Mouse (Mus musculus): ENCODE results near the gene 1700025G04Rik. TPM values are rescaled to one million over a fixed set of nuclear protein-coding genes. Genes with fewer than 3 reads are reported as not detected.

1700025G04Rik gene
- polyA plus RNA-seq, 1 experiment = 3.5 TPM

DNA sequence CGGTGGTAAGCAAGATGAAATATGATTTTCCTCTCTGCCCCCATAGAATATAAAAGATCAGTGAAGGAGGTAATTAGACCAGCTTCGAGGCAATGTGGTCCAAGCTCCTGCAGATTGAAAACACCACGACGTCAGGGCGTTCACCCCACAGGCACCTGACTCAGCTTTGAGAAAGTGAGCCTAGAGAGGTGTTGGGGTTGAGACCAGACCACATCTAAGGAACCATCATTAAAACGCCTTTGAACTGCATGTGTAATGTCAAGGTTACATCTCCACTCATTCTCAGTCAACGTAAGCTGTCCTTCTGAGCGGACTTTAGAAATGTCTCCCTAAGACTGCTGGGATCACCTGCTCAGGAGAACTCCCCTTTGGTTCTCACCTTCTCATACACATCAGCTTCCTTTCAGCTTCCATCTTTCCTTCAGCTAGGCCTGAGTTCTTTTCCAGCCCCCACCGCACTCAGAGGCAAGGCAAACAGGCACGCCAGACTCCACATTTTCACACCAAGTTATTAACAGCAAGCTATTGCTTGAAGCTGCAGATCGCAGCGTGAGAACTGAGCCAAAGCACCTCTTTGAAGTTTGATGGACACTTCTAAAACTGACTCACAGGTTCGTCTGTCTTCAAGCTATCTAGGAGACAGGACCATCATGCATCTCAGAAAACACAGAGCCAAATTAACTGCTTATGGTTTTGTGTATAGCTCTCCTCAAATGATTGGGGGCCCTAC is 79.5 kb downstream of the 1700025G04Rik start:
- TF ChIP-seq CTCF (IDR thresholded peaks at IDR 0.05; ENCODE audit: insufficient read depth, low read length) (no peak), POLR2A (IDR thresholded peaks at IDR 0.05; ENCODE audit: borderline replicate concordance, extremely low read depth, low read depth, low read length) (no peak)
- H3K4me1 ChIP-seq (ENCODE audit: control insufficient read depth, insufficient read depth, low read length) = peaks cover under 1% of the 10 kb centered on the region; the same call in 1 of the 2 replicates
- DNase-seq = no peak
- no peak overlapping the region for H3K4me3 ChIP-seq (replicated peaks; ENCODE audit: extremely low read depth, low read depth, low read length)
- WGBS = 90% methylated on average over 13 of the region's 13 CpGs

DNA sequence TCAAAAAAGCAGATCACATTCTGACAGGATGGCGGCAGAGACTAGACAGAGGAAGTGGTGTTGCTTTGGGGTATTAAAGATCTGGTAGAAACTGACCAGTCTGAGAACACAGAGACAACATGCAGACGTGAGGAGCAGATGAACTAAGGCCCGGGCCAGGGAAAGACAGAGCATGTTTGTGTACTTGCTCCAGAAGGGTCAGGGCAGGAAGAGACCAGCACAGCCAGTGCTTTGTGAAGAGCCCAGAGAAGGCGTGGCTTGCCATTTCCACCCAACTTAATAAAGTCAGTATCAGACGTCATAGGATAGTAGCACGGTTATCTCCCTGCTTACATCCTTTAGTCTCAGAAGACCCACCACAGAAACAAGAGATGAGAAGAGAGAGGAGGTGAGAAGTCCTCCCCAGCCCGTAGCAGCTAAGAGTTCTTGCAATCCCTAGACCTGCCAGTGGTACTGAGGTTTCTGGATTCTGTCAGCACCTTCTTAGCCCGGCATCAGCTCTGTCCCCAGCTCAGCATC is 81.4 kb downstream of the 1700025G04Rik start:
- Histone ChIP-seq H3K4me1 (ENCODE audit: control insufficient read depth, insufficient read depth, low read length) (no peaks in the 10 kb centered on the region), H3K4me3 (replicated peaks; ENCODE audit: extremely low read depth, low read depth, low read length) (no peak overlapping the region)
- TF ChIP-seq POLR2A (IDR thresholded peaks at IDR 0.05; ENCODE audit: borderline replicate concordance, extremely low read depth, low read depth, low read length) = no peak
- TF ChIP-seq CTCF (IDR thresholded peaks at IDR 0.05; ENCODE audit: insufficient read depth, low read length) = no peak
- DNase-seq = no peak
- WGBS = 34% methylated on average over 8 of the region's 8 CpGs

DNA sequence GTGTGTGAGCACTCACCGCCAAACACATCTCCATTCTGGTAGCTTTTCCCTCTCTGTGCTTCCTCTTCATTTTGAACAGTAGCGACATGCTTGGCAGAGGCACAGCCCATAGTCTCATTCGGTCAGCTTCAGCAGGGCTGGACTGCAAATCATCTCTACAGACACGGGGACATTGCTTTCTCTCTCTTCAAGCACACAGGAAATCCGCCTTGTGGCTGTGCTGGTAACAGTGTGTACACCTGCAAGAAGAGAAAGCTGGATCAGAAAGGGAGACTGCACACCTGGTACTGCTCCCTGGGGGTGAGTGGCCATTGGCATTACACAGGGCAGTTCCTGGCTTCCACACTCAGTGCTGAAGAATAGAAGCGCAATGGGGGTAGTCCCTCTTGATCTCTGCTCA is 83.4 kb downstream of the 1700025G04Rik start:
- DNase-seq = no peak
- 90% methylated on average over 6 of the region's 6 CpGs for WGBS
- TF ChIP-seq POLR2A (IDR thresholded peaks at IDR 0.05; ENCODE audit: borderline replicate concordance, extremely low read depth, low read depth, low read length) (no peak), CTCF (IDR thresholded peaks at IDR 0.05; ENCODE audit: insufficient read depth, low read length) (no peak)
- Histone ChIP-seq H3K4me1 (ENCODE audit: control insufficient read depth, insufficient read depth, low read length) (no peaks in the 10 kb centered on the region), H3K4me3 (replicated peaks; ENCODE audit: extremely low read depth, low read depth, low read length) (no peak overlapping the region)

DNA sequence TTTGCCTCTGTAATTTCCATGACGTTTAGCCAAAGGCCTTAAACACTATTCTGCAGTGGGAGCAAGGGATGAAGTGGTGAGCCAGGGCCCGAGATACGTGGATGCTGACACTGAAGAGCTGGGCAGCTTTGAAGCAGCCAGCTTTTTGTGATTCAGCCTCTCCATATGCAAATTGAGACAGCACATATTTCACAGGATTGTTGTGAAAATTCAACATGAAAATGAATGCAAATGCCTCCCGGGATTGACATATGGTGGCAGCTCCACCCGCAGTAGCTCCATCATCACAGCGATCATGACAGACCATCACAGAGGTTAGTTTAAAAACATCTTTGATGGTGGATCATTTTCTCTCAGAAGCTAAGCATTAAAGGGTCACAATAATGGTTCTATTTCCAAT is 85.4 kb downstream of the 1700025G04Rik start:
- H3K4me3 ChIP-seq (replicated peaks; ENCODE audit: extremely low read depth, low read depth, low read length) = no peak overlapping the region
- no peak for DNase-seq
- 88% methylated on average over 6 of the region's 6 CpGs for WGBS
- TF ChIP-seq POLR2A (IDR thresholded peaks at IDR 0.05; ENCODE audit: borderline replicate concordance, extremely low read depth, low read depth, low read length) = no peak
- TF ChIP-seq CTCF (IDR thresholded peaks at IDR 0.05; ENCODE audit: insufficient read depth, low read length) = no peak
- H3K4me1 ChIP-seq (ENCODE audit: control insufficient read depth, insufficient read depth, low read length) = no peaks in the 10 kb centered on the region

DNA sequence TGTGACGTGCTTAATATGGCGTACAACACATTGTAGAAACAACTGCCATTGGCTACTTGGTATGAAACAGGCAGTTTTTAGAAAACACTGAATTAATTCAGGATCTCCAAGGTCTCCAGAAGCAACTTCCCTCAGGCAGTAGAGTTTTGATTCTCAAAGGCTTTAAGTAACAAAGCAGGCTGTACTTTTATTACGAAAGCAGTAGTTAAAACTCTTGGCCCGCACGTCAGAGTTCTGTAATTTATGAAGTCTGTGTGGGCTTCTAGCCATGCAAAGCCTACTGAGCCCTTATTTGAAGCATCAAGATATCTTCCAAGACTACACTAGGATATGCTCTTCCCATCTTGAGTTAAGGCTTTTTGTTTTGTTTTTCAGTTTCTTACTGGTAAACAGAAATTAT is 89.5 kb downstream of the 1700025G04Rik start:
- WGBS = 81% methylated on average over 5 of the region's 5 CpGs
- TF ChIP-seq POLR2A (IDR thresholded peaks at IDR 0.05; ENCODE audit: borderline replicate concordance, extremely low read depth, low read depth, low read length) (no peak), CTCF (IDR thresholded peaks at IDR 0.05; ENCODE audit: insufficient read depth, low read length) (no peak)
- Histone ChIP-seq H3K4me3 (replicated peaks; ENCODE audit: extremely low read depth, low read depth, low read length) (no peak overlapping the region), H3K4me1 (ENCODE audit: control insufficient read depth, insufficient read depth, low read length) (no peaks in the 10 kb centered on the region)
- no peak for DNase-seq

DNA sequence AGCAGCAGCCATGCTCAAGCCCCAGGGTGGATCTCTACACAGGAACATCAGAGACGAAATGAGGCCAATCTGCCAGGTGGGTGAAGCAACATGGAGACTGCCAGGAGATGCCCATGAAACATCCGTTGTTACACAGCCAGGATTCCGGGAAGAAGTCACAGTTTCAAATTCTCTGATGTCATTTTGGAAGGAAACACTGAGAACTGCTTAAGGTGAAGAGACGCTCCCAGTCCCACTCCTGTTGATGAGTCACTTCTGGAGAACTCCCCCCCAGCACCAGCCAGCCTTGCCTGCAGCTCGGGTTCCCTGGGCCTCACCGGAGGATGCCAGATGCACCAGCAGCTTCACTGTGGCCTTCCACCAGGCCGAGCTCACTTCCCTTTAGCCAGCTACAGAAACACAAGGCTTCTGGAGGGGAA is 90.5 kb downstream of the 1700025G04Rik start:
- WGBS = 75% methylated on average over 7 of the region's 7 CpGs
- H3K4me1 ChIP-seq (ENCODE audit: control insufficient read depth, insufficient read depth, low read length) = no peaks in the 10 kb centered on the region
- no peak for DNase-seq
- TF ChIP-seq CTCF (IDR thresholded peaks at IDR 0.05; ENCODE audit: insufficient read depth, low read length) (no peak), POLR2A (IDR thresholded peaks at IDR 0.05; ENCODE audit: borderline replicate concordance, extremely low read depth, low read depth, low read length) (no peak)
- no peak overlapping the region for H3K4me3 ChIP-seq (replicated peaks; ENCODE audit: extremely low read depth, low read depth, low read length)

DNA sequence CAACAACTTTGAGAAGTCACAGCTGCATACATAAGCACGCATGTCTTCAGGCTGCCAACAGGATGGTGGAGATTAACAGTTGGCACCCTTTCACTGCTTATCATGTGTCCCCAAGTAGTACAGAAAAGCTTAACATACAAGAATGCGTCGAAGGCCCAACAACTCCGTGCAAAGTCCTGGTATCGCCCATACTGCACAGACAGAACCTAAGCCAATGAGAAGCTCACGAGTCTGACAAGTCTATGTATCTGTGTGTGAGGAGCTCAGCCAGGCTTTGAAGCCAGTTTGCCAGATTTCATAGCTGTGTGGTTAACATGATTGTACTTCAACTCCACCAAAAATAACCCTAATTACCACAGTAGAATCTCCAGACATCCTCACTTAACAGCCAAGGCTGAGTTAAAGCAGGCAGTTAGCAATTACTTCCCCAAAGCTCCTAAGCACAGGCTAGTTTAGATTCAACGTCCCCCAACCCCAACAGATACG is 91.2 kb downstream of the 1700025G04Rik start:
- Histone ChIP-seq H3K4me3 (replicated peaks; ENCODE audit: extremely low read depth, low read depth, low read length) (no peak overlapping the region), H3K4me1 (ENCODE audit: control insufficient read depth, insufficient read depth, low read length) (no peaks in the 10 kb centered on the region)
- no peak for TF ChIP-seq CTCF (IDR thresholded peaks at IDR 0.05; ENCODE audit: insufficient read depth, low read length)
- TF ChIP-seq POLR2A (IDR thresholded peaks at IDR 0.05; ENCODE audit: borderline replicate concordance, extremely low read depth, low read depth, low read length) = no peak
- no peak for DNase-seq
- 74% methylated on average over 8 of the region's 8 CpGs for WGBS

DNA sequence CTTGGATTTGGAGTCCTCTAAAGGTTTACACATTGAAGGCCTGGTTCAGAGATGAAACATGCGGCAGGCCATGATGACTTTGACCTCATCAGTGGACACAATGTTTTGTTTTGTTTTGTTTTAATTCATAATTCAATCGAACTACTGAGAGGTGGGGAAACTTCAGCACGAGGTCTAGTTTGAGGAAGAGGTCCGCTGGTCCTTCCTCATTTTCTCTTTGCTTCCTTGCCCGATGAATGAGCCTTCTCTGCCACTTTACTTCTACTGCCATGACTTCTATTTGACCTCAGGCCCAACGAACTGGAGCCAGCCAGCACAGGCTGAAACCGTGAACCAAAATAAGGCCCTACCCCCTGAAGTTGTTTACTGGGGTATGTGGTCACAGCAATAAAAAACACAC is 92.3 kb downstream of the 1700025G04Rik start:
- WGBS = 72% methylated on average over 7 of the region's 7 CpGs

DNA sequence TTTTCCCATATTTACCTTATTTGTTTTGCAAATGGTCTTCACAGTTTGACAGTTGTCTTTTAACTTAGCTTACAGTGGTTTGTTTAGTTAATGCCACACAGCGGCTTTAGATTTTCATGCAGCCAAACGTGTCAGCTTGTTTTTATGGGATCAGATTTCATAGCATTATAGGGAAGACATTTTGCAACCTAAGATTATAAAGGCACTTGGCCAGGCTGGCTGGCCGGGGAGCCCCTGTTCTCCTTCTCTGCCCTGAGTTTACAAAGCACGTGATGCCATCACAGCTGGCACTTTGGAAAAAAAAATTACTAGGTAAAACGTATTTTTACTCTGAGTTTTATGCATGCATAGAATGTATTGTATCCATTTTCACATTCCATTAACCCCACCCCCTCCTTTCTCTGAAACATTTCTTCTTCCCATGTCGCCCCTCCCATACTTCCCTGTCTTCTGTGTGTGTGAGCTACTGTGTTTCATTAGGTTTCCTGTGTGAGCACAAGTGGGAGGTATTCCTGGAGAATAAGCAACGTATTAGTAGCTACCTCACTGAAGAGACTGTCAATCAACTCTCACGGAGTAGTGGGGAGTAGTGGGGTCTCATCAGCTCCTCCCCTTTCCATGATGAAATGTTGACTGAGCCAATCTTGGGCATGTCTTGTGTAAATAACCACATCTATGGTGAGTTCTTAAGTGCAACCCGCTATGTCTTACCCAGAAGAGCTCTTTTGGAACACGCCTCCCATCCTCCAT is 93.8 kb downstream of the 1700025G04Rik start:
- TF ChIP-seq POLR2A (IDR thresholded peaks at IDR 0.05; ENCODE audit: borderline replicate concordance, extremely low read depth, low read depth, low read length) (no peak), CTCF (IDR thresholded peaks at IDR 0.05; ENCODE audit: insufficient read depth, low read length) (no peak)
- WGBS = 61% methylated on average over 10 of the region's 10 CpGs
- H3K4me1 ChIP-seq (ENCODE audit: control insufficient read depth, insufficient read depth, low read length) = no peaks in the 10 kb centered on the region
- no peak overlapping the region for H3K4me3 ChIP-seq (replicated peaks; ENCODE audit: extremely low read depth, low read depth, low read length)
- DNase-seq = no peak

More for the DNA sequence above, 92.3 kb downstream of the 1700025G04Rik start:
- Histone ChIP-seq H3K4me3 (replicated peaks; ENCODE audit: extremely low read depth, low read depth, low read length) (no peak overlapping the region), H3K4me1 (ENCODE audit: control insufficient read depth, insufficient read depth, low read length) (no peaks in the 10 kb centered on the region)
- no peak for TF ChIP-seq CTCF (IDR thresholded peaks at IDR 0.05; ENCODE audit: insufficient read depth, low read length)
- no peak for DNase-seq
